Mouse (Mus musculus) cerebellum, postnatal 10 days (tissue): ENCODE measurements around the gene Paqr7.

ENCODE experiments used
- DNase-seq, 2 experiments: peaks; one replicate each; pipeline ENCODE4 v3.0.0; 2021; ENCODE audit warnings: mixed read lengths in 2 of 2

The Paqr7 gene

GRCm38 (mm10) chr4:134503686-134504357, 7.3 kb downstream of the Paqr7 start:
- DNase-seq = no peak

- no peak for DNase-seq
These were observed 8.8 kb downstream of the Paqr7 start for GRCm38 (mm10) chr4:134505303-134505789.

GRCm38 (mm10) chr4:134505966-134506594, 9.6 kb downstream of the Paqr7 start:
- DNase-seq = no peak

- no peak for DNase-seq
These were observed 10.2 kb downstream of the Paqr7 start for GRCm38 (mm10) chr4:134506713-134507112.

DNA sequence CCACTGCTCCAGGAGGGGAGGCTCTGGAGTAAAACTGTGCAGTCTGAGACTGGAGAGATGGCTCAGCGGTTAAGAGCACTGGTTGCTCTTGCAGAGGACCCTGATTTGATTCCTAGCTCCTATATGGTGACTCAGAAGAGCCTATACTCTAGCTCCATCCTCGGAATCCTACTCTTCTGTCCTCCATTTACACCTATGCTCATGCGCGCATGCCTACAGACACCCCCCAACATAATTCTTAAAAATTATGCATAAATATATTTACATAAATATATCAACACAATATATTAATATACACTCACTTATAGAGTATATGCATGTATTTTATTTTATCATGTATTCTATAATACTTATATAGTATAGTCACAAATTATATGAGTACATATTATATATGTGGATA, 13.9 kb downstream of the Paqr7 start:
- no peak for DNase-seq

- peak; percentile 98 for DNase-seq
These were observed 14.4 kb downstream of the Paqr7 start, which contains the start of gene Aunip for GRCm38 (mm10) chr4:134510845-134511411. Aunip (plus strand) TSS chr4:134510999.

DNA sequence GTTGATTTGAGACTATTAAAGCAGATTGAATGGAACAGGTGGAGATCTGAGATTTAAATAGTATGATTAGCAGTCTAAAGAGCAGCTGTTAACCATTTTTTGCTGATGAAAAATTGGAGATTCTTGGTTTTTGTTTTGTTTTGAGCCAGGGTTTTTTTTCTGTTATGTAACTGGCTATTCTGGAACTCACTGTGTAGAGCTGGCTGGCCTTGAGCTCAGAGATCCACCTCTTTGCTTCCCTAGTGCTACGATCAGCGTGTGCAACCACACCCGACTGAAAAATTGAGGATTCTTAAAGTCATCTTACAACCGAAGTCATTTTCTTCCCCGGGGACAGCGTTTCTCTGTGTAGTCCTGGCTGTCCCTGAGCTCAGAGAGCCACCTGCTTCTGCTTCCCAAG, 15.2 kb downstream of the Paqr7 start:
- DNase-seq = no peak

DNA sequence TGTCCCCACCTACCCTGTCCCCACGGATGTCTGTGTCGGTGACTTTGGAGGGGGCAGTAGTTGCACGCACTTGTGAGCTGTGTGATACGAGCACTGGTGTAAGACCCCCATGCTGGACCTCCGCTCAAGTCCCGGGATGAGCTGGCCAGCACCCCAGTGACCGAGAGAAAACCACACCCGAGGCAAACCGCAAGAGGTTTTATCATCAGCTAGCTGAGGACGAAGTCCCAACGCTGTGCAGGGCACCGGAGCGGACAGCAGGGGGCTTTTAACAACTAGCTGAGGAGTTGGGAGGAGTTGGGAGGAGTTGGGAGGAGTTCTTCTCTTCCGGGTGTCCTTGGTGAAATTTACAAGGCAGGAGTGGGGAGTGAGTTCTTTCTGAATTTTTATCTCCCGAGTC, 16.3 kb downstream of the Paqr7 start:
- DNase-seq = peak in 1 of 2 experiments; percentile 57

DNA sequence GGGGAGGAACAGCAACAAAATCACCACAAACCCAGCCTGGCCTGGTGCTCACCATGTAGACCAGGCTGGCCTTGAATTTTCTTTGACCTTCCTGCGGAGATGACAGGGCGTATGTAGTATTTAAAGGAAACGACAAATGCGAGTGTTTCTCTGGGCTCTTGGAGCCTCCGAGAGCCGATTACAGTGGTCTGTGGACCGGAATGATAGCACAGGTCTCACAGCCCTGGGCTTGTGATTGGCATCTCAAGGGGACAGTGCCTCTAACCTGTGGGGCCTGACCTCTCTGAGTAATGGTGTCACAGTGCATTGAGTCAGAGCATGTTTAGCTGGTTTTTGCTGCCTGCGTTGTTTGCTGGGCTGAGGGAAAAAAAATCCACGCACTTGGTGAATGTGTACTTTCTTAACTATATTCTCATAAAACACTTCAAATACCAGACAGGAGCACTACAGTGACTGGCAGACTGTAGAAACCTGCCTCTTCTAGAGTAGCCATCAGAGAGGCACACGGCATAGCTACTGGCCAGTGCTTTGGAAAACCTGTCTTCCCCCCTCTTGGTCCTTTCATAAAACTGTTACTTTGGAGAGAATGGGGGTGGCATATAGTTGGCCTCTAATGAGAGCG, 17.9 kb downstream of the Paqr7 start:
- no peak for DNase-seq

DNA sequence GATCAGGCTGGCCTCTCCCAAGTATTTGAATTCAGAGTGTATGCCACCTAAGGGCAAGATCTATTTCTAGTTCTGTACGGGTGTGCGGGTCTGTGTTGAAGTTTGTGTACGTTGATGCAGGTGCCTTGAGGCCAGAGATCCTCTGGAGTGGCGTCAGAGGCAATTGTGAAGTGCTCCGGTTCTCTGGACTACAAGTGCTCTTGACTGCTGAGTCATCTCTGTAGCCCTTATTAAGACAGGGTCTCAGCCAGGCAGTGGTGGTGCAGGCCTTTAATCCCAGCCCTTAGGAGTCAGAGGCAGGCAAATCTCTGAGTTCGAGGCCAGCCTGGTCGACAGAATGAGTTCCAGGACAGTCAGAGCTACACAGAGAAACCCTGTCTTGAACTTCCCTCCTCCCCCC, 19.1 kb downstream of the Paqr7 start:
- no peak for DNase-seq

GRCm38 (mm10) chr4:134516981-134517380, 20.5 kb downstream of the Paqr7 start:
- no peak for DNase-seq

- DNase-seq = no peak
These were observed 21.2 kb downstream of the Paqr7 start for GRCm38 (mm10) chr4:134517719-134518118.

GRCm38 (mm10) chr4:134518541-134518940, 22.0 kb downstream of the Paqr7 start:
- DNase-seq = no peak

GRCm38 (mm10) chr4:134519281-134519680, 22.8 kb downstream of the Paqr7 start:
- DNase-seq = no peak

DNA sequence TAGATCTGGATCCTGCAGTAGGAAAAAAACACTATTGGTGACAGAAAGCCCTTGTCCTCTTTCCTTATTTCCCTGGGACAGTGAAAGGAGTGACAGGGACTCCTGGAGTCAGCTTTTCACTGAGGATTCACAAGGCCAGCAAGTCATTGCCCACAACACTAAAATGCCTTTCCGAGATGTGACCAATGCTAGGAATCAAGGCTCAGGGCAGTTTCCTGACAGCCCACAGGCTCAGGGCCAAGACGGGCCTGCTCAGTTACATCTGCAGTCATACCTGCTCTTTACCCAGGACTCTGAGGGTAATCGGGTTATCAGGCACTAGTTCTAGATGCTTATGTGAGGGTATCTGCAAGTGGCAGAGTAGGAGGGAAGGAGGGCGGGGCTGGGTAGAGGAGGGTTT, 26.9 kb downstream of the Paqr7 start:
- DNase-seq = no peak

GRCm38 (mm10) chr4:134525806-134526205, 29.3 kb downstream of the Paqr7 start:
- DNase-seq = no peak

- no peak for DNase-seq
These were observed 29.7 kb downstream of the Paqr7 start for GRCm38 (mm10) chr4:134526220-134526619.

GRCm38 (mm10) chr4:134532928-134533327, 36.4 kb downstream of the Paqr7 start:
- no peak for DNase-seq

- DNase-seq = no peak
These were observed 36.9 kb downstream of the Paqr7 start for GRCm38 (mm10) chr4:134533421-134533820.

DNA sequence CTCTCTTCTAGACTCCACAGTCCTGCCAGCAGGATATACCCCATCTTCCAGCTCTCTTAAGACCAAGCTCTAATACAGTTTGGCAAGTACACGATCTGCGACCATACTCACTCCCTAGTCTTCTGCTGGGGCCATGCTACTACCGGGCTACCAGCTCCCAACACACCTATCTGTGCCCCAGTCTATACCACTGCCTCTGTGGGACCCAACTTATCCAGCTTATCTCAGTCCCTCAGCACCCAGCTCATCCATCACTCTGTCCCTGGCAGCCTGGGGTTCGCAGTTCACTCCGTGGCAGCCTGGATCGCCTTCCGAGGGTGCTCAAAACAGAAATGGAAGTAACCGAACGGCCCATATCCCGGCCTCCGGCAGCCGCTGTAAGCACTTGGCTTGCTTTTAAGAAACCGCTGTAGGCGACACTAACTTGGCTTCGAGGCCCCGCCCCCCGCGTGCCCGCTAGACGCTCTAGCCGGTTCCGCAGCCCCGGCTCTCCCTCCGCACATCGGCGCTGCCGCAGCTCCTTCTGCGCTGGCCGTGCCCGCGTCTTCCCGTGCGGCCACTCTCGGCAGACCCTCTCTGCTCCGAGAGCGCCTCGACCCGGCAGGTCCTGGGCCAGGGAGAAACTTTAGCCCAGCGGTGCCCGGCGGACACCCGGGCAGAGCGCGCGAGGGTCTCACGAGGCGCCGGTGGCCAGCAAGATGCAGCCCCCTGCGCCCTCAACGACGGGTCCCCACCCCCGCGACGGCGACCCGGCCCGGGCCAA, 37.8 kb downstream of the Paqr7 start:
- peak; percentile 72 to 74 for DNase-seq

GRCm38 (mm10) chr4:134534932-134535786, 38.7 kb downstream of the Paqr7 start, which contains the start of gene Mtfr1l:
Mtfr1l (minus strand) TSS chr4:134535387.
- peak; percentile 97 to 98 for DNase-seq

GRCm38 (mm10) chr4:134535787-134536151, 39.3 kb downstream of the Paqr7 start:
- DNase-seq = peak; percentile 40 to 52
